Mouse (Mus musculus): ENCODE measurements around the gene Akap6.
A peak's percentile ranks its signal among the peaks of the same experiment; 100 is the strongest.

Akap6 gene

GRCm38 (mm10) chr12:52782902-52783441 lies 83.8 kb downstream of the Akap6 start:
- DNase-seq = peak; percentile 71 to 72

GRCm38 (mm10) chr12:52785217-52785616 lies 86.0 kb downstream of the Akap6 start:
- DNase-seq = no peak

- DNase-seq = peak; percentile 71 to 72
Observed at GRCm38 (mm10) chr12:52790350-52790768, 91.2 kb downstream of the Akap6 start.

- DNase-seq = no peak
Observed at GRCm38 (mm10) chr12:52794131-52794530, 94.9 kb downstream of the Akap6 start.

GRCm38 (mm10) chr12:52795551-52796470 lies 96.6 kb downstream of the Akap6 start:
- no peak for DNase-seq

GRCm38 (mm10) chr12:52796471-52796795 lies 97.2 kb downstream of the Akap6 start:
- DNase-seq = no peak

- DNase-seq = no peak
Observed at GRCm38 (mm10) chr12:52799717-52800116, 100.5 kb downstream of the Akap6 start.

GRCm38 (mm10) chr12:52806273-52806672 lies 107.1 kb downstream of the Akap6 start:
- DNase-seq = peak; percentile 43 to 45

- peak in 1 of 2 experiments; percentile 24 for DNase-seq
Observed at GRCm38 (mm10) chr12:52818588-52818987, 119.4 kb downstream of the Akap6 start.

- no peak for DNase-seq
Observed at GRCm38 (mm10) chr12:52824774-52825173, 125.6 kb downstream of the Akap6 start.

GRCm38 (mm10) chr12:52828944-52829736 lies 130.0 kb downstream of the Akap6 start:
- DNase-seq = no peak

- DNase-seq = no peak
Observed at GRCm38 (mm10) chr12:52831782-52832181, 132.6 kb downstream of the Akap6 start.

GRCm38 (mm10) chr12:52832230-52832629 lies 133.0 kb downstream of the Akap6 start:
- DNase-seq = peak; percentile 86 to 91

- no peak for DNase-seq
Observed at GRCm38 (mm10) chr12:52833141-52833540, 134.0 kb downstream of the Akap6 start.

GRCm38 (mm10) chr12:52834074-52834473 lies 134.9 kb downstream of the Akap6 start:
- DNase-seq = no peak

- DNase-seq = peak; percentile 36 to 40
Observed at GRCm38 (mm10) chr12:52834781-52835279, 135.6 kb downstream of the Akap6 start.

GRCm38 (mm10) chr12:52835291-52835742 lies 136.1 kb downstream of the Akap6 start:
- DNase-seq = peak; percentile 39 to 47

- DNase-seq = no peak
Observed at GRCm38 (mm10) chr12:52835914-52836546, 136.8 kb downstream of the Akap6 start.

- no peak for DNase-seq
Observed at GRCm38 (mm10) chr12:52845982-52846381, 146.8 kb downstream of the Akap6 start.

GRCm38 (mm10) chr12:52847020-52847419 lies 147.8 kb downstream of the Akap6 start:
- no peak for DNase-seq

- peak; percentile 28 to 47 for DNase-seq
Observed at GRCm38 (mm10) chr12:52847830-52848518, 148.8 kb downstream of the Akap6 start.

- no peak for DNase-seq
Observed at GRCm38 (mm10) chr12:52848519-52848855, 149.3 kb downstream of the Akap6 start.
